Mouse (Mus musculus): ENCODE results near the gene Banp.

DNA sequence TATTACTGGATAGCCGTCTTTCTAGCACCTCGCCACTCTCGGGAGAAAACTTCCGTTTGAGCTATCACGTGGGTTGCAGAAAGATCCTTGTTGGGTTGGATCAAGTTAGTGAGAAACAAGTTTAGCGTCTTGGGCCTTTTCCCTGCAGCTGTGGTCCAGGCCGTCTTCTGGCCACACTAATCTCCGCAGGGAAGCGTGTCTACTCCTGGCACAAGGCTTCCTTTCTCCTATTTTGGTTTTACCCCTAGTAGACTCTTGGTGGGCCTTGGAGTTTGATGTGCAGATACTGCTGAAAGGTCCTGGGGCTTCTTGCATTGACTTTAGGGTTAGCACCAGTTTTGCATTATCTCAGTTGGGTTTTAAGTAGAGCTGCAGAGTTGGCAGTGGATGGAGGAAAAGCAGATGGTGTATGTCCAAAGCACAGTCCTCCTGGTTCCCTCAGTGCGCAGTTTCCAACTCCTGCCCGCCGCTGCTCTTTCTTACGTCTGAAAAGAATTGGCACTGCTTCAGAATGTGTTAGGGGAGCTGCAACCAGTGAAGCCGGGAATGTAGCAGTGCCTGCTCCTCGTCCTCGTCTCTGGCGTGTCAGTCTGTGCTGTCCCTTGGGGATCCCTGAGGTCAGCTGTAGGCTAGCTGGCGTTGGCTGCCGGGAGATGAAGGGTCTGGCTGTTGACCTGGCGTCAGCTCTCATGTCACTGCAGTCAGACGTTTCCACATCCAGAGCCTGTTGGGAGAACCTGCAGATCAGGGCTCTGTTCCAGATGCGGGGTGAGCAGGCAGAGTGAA, 68.7 kb downstream of the Banp start:
- no peak for TF ChIP-seq CTCF (IDR thresholded peaks at IDR 0.05; ENCODE audit: extremely low read depth, insufficient read depth, insufficient read length, insufficient replicate concordance)
- TF ChIP-seq POLR2A (IDR thresholded peaks at IDR 0.05; ENCODE audit: low read depth, low read length): no peak
